ENCODE assay signal across 30 mouse cellular contexts in genomic region chr5:98449873-98450272, GRCm38 (mm10).
"Had no signal": no experiment of that assay in that cellular context is flagged by ENCODE, and none has a peak within 500 bp of the region (broad histone marks: within the 10 kb centered on the region; RNA-seq: fewer than 3 reads in every experiment).

No protein-coding gene starts in this region.

- H3K4me1 ChIP-seq: limb, embryonic 10.5 days; limb, embryonic 12.5 days; limb, embryonic 13.5 days; limb, embryonic 15.5 days; liver, embryonic 12.5 days; liver, embryonic 13.5 days; liver, embryonic 15.5 days; megakaryocyte, embryonic 14.5 days; midbrain, embryonic 10.5 days; midbrain, embryonic 12.5 days; midbrain, embryonic 13.5 days; midbrain, embryonic 15.5 days; neural tube, embryonic 12.5 days; neural tube, embryonic 13.5 days had no signal

- H3K9ac ChIP-seq: limb, embryonic 12.5 days; limb, embryonic 13.5 days; limb, embryonic 15.5 days; liver, embryonic 12.5 days; liver, embryonic 13.5 days; liver, embryonic 14.5 days; liver, embryonic 15.5 days; liver, postnatal 0 days; midbrain, embryonic 12.5 days; midbrain, embryonic 13.5 days; midbrain, embryonic 15.5 days; neural tube, embryonic 12.5 days; neural tube, embryonic 13.5 days had no signal

- H3K27ac ChIP-seq: left cerebral cortex, adult 2 months; limb, embryonic 10.5 days; limb, embryonic 12.5 days; limb, embryonic 13.5 days; limb, embryonic 15.5 days; liver, embryonic 12.5 days; liver, embryonic 13.5 days; liver, embryonic 14.5 days; liver, embryonic 15.5 days; macrophage; midbrain, embryonic 10.5 days; midbrain, embryonic 12.5 days; midbrain, embryonic 13.5 days; midbrain, embryonic 15.5 days; neural tube, embryonic 12.5 days; neural tube, embryonic 13.5 days had no signal

- DNase-seq: left cerebral cortex, postnatal 4 days; liver; liver, embryonic 13.5 days; liver, postnatal 0 days; lung, adult 18-20 months; lung, adult 2 months; lung, postnatal 14 days; lung, postnatal 36 days; midbrain, embryonic 14.5 days had no signal

- H3K4me2 ChIP-seq: limb, embryonic 12.5 days; limb, embryonic 13.5 days; limb, embryonic 15.5 days; liver, embryonic 11.5 days; liver, embryonic 12.5 days; liver, embryonic 13.5 days; liver, embryonic 15.5 days; midbrain, embryonic 11.5 days; midbrain, embryonic 12.5 days; midbrain, embryonic 13.5 days; midbrain, embryonic 15.5 days; neural tube, embryonic 12.5 days; neural tube, embryonic 13.5 days had no signal

- H3K36me3 ChIP-seq: limb, embryonic 10.5 days; limb, embryonic 12.5 days; limb, embryonic 13.5 days; limb, embryonic 15.5 days; liver, embryonic 12.5 days; liver, embryonic 13.5 days; liver, embryonic 15.5 days; midbrain, embryonic 10.5 days; midbrain, embryonic 12.5 days; midbrain, embryonic 13.5 days; midbrain, embryonic 15.5 days; neural tube, embryonic 12.5 days; neural tube, embryonic 13.5 days had no signal

- H3K4me3 ChIP-seq: left cerebral cortex, adult 2 months; limb, embryonic 10.5 days; limb, embryonic 12.5 days; limb, embryonic 13.5 days; limb, embryonic 15.5 days; liver, embryonic 12.5 days; liver, embryonic 13.5 days; liver, embryonic 15.5 days; megakaryocyte, embryonic 14.5 days; midbrain, embryonic 10.5 days; midbrain, embryonic 12.5 days; midbrain, embryonic 13.5 days; midbrain, embryonic 15.5 days; myocyte; neural tube, embryonic 12.5 days; neural tube, embryonic 13.5 days had no signal

- ATAC-seq: liver, embryonic 12.5 days; liver, postnatal 0 days; lung, postnatal 0 days; midbrain, embryonic 13.5 days; midbrain, embryonic 15.5 days; midbrain, embryonic 16.5 days had no signal

- H3K27me3 ChIP-seq: limb, embryonic 12.5 days; limb, embryonic 13.5 days; limb, embryonic 15.5 days; liver, embryonic 12.5 days; liver, embryonic 13.5 days; liver, embryonic 15.5 days; megakaryocyte, embryonic 14.5 days; midbrain, embryonic 12.5 days; midbrain, embryonic 13.5 days; midbrain, embryonic 15.5 days; neural tube, embryonic 12.5 days; neural tube, embryonic 13.5 days had no signal

- H3K9me3 ChIP-seq: limb, embryonic 10.5 days; limb, embryonic 12.5 days; limb, embryonic 13.5 days; limb, embryonic 15.5 days; liver, embryonic 12.5 days; liver, embryonic 13.5 days; liver, embryonic 15.5 days; midbrain, embryonic 10.5 days; midbrain, embryonic 12.5 days; midbrain, embryonic 13.5 days; midbrain, embryonic 15.5 days; neural tube, embryonic 12.5 days had no signal
